Mouse (Mus musculus): ENCODE measurements around the gene Nelfa.

DNA sequence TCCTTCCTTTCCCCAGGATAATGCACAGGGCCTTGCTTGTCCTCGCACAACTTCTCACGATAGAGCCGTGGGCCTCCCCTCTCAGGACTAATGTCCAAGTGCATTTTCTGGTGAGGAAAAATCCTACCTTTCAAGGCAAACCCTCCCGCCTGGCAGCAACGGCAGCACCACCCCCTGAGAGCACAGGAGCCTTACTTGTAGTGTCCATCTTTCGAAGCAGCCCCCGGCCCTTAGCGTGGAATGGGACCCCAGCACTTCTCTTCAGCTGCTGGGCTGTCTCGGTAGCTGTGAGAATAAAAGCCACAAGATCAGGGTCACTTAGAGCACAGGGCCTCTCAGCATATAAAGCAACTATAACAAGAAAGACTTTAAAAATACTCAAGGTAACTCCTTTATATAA, 33.0 kb downstream of the Nelfa start:
- TF ChIP-seq POLR2A (IDR thresholded peaks at IDR 0.05; ENCODE audit: low read depth, low read length) (no peak), CTCF (IDR thresholded peaks at IDR 0.05; ENCODE audit: extremely low read depth, insufficient read length, insufficient replicate concordance, low read depth, low read length) (no peak)
